Mouse (Mus musculus) kidney, adult 2 months (tissue): ENCODE results near the gene Rs1.

Experiments
- CTCF ChIP-seq: fragments of 200-500 bp; conservative IDR thresholded peaks from 2 replicates; pipeline ENCODE4 v1.5.1; 2011; ENCODE audit warnings: low read depth, mild to moderate bottlenecking, control low read depth, low read length, moderate library complexity, mixed read lengths; ENCODE audit not compliant: insufficient read depth, insufficient read length
- POLR2A ChIP-seq: fragments of 200-500 bp; IDR thresholded peaks from one replicate; pipeline ENCODE4 v1.6.1; 2011; ENCODE audit warnings: low read depth, low read length, control low read depth

DNA sequence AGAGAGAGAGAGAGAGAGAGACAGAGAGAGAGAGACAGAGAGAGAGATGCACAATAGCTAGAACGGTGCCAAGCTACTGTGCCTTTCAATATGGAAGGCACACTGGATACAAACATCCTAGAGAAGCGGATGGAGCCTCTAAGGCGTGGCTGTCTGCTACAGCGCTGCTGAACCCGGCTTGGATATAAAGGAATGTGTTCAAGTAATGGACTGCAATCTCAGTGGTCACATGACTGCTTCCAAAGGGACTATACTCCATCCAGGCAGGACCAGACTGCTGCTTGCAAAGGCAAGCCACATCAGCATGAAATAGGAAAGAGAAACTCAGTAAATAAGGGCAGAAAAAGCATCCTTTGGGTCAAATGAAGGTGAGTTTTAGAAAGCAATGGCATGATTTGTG lies 32.2 kb upstream of the Rs1 start, which contains the start of gene Ppef1:
- TF ChIP-seq CTCF = no peak
- TF ChIP-seq POLR2A = no peak
